Mouse (Mus musculus) CD8-positive naive resting alpha-beta T cell, adult 57 days (primary cell): ENCODE data around the gene Xrcc3. TPM values are rescaled to one million over a fixed set of nuclear protein-coding genes. Genes with fewer than 3 reads are reported as not detected.

Experiments
- total RNA-seq: library from RNA; stranded (reverse); gene quantifications from one replicate; pipeline ENCODE4 v1.2.4, GENCODE M21; 2023

Xrcc3 gene
- 2.2 TPM for total RNA-seq

DNA sequence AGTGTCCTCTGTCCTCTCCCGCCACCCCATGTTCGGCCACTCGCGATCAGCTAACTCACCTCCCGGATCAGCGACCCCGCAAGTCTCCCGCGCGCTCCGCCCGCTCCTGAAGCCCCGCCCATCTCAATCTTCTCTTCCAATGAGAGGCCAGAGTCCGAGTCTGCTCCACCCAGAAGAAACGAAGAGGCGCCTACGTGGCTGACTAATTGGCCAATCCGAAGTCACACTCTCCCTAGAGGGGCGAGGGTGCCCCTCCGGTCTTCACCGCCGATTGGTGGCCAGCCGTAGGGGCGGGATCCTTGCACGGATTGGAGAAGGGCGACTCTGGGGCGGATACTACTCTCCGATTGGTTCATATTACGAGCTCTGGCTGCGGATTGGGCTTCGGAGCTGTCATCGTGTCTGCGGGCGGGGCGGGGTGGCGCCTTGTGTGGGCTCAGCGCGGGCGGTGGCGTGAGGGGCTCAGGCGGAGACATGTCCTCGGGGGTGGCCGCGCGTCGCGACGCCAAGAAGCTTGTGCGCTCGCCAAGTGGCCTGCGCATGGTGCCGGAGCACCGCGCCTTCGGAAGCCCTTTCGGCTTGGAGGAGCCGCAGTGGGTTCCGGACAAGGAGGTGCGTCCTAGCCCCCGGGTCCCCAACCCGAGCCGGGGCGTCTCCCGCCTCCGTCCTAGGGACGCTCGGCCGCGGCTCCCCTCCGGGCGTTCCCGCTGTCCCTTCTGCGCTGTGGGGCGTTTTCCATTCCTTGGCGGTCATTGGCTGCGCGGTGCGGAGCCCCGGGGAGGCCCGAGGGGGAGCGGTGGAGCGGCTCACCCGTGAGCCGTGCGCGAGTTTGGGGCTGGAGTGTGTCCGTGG lies at the start of gene Xrcc3, which contains the start of gene Zfyve21:
TSS of gene Xrcc3 (minus strand) at position 108 of the 852 bp plus-strand sequence.
TSS of gene Zfyve21 (plus strand) at position 405 of the 852 bp plus-strand sequence.

DNA sequence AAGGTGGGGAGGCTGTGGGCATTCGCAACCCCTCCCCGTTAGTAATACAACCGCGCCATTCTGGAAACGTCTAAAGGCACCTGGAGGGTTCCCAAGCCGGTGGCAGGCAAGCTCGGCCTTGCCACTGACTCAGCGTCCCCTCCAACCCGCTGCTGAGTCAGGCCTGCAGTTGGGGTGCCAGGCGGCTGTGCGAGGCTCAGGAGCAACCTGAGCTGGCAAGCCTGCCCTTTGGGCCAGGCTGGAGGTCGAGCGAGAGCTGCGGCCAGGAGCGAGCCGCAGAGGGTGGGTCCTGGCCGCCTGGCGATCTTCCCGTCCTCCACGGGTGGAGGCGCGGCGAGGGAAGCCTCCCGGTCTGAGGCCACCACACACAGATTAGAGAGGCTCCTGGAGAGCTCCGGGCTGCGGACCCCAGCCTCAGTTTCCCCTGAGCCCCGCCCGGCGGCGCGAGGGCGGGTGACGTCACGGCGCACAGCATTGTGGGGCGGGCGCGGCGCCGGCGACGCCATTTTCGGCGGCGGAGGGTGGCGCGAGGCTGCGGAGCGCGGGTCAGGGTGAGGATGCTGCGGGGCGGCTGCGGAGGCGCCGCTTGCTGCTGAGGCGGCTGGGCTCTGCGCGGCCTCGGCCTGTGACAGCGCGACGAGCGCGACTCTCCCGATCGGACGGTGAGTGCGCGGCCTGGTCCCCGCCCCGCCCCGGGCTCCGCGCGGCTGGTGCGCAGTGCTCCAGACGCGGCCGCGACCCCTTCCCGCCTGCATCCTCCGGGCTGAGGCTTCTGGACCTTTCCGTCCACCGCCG lies 55.1 kb downstream of the Xrcc3 start, which contains the start of gene Klc1:
TSS of gene Klc1 (plus strand) at position 469 of the 795 bp plus-strand sequence.

Other genes with a start within 250 kb of the Xrcc3 start
- 71.4 TPM for gene Mark3, start 239.3 kb downstream of the Xrcc3 start, total RNA-seq
- gene Ckb, start 141.5 kb downstream of the Xrcc3 start, total RNA-seq = 2.5 TPM
- gene Trmt61a, start 135.8 kb downstream of the Xrcc3 start, total RNA-seq = 23.8 TPM
- gene Bag5, start 100.6 kb downstream of the Xrcc3 start, total RNA-seq = 26.9 TPM
- gene Apopt1, start 100.6 kb downstream of the Xrcc3 start, total RNA-seq = 23.4 TPM
- gene Klc1, start 55.0 kb downstream of the Xrcc3 start, total RNA-seq = 70.6 TPM
- 2.5 TPM for gene Zfyve21, start 297 bp upstream of the Xrcc3 start, total RNA-seq
- gene Ppp1r13b, start 94.2 kb upstream of the Xrcc3 start, total RNA-seq = 53.2 TPM
- 223 TPM for gene Atp5mpl, start 153.1 kb upstream of the Xrcc3 start, total RNA-seq
- not detected for gene Tdrd9, start 157.7 kb upstream of the Xrcc3 start, total RNA-seq
- gene Rd3l, start 167.4 kb upstream of the Xrcc3 start, total RNA-seq = not detected